Mouse (Mus musculus) ES-Bruce4 (cell line): ENCODE data around the gene Atf7. TPM values are rescaled to one million over a fixed set of nuclear protein-coding genes. Genes with fewer than 3 reads are reported as not detected.

Source experiments
- H3K27ac ChIP-seq: 2 replicates; pipeline ENCODE4 v1.5.1; 2012; ENCODE audit warnings: low read length, inconsistent platforms; ENCODE audit not compliant: insufficient read depth
- H3K27me3 ChIP-seq: 2 replicates; pipeline ENCODE4 v1.6.1; 2012; ENCODE audit warnings: mild to moderate bottlenecking, low read length, inconsistent platforms; ENCODE audit not compliant: control insufficient read depth, poor library complexity, insufficient read depth, severe bottlenecking
- H3K36me3 ChIP-seq: 2 replicates; pipeline ENCODE4 v1.6.1; 2012; ENCODE audit warnings: inconsistent platforms, mild to moderate bottlenecking, low read length, moderate library complexity; ENCODE audit not compliant: control insufficient read depth, poor library complexity, insufficient read depth, severe bottlenecking
- H3K4me1 ChIP-seq: one replicate; pipeline ENCODE4 v1.8.1; 2011; ENCODE audit warnings: low read length; ENCODE audit not compliant: control insufficient read depth, insufficient read depth
- H3K4me3 ChIP-seq: 2 replicates; pipeline ENCODE4 v1.5.1; 2011; ENCODE audit warnings: low read depth, mild to moderate bottlenecking, low read length
- H3K9ac ChIP-seq: 2 replicates; pipeline ENCODE4 v1.6.1; 2012; ENCODE audit warnings: low read depth, mild to moderate bottlenecking, inconsistent platforms; ENCODE audit not compliant: poor library complexity, severe bottlenecking
- H3K9me3 ChIP-seq: replicated peaks from 2 replicates; pipeline ENCODE4 v1.6.1; 2012; ENCODE audit warnings: mild to moderate bottlenecking, low read length, inconsistent platforms; ENCODE audit not compliant: control insufficient read depth, poor library complexity, insufficient read depth, severe bottlenecking
- CTCF ChIP-seq: IDR thresholded peaks from one replicate; pipeline ENCODE4 v1.8.1; 2011; ENCODE audit warnings: low read depth, low read length
- EP300 ChIP-seq: IDR thresholded peaks from 2 replicates; pipeline ENCODE4 v1.6.1; 2011; ENCODE audit warnings: low read depth, low read length; ENCODE audit not compliant: insufficient read depth
- POLR2A ChIP-seq: IDR thresholded peaks from one replicate; pipeline ENCODE4 v1.8.1; 2011; ENCODE audit warnings: low read length; ENCODE audit not compliant: insufficient read depth
- polyA plus RNA-seq: library from polyadenylated mRNA; stranded (reverse); fragments of >200 nt; gene quantifications from 2 replicates; pipeline ENCODE4 v1.2.4, GENCODE M21; 2011; ENCODE audit warnings: low read depth; ENCODE audit not compliant: missing spikeins, insufficient read depth, insufficient read length

Gene Atf7
- 40.2 and 49.3 TPM in 2 replicates for polyA plus RNA-seq

GRCm38 (mm10) chr15:102624970-102625686 lies at the start of gene Atf7, which contains the start of gene Gm28047:
TSS of gene Atf7 (minus strand) at chr15:102625464.
TSS of gene Gm28047 (minus strand) at chr15:102625067.
- no peaks in the 10 kb centered on the region for H3K4me1 ChIP-seq
- H3K9ac ChIP-seq: peak within 1 kb of the TSS; percentile 82
- H3K27ac ChIP-seq: peak within 1 kb of the TSS; percentile 49; the same call in 1 of the 2 replicates
- no peaks in the 10 kb centered on the region for H3K36me3 ChIP-seq
- peak; percentile 32 for TF ChIP-seq POLR2A
- 0 out of 2 replicates have a peak, but pooled peaks have one; percentile 5 for TF ChIP-seq EP300
- TF ChIP-seq CTCF: no peak
- H3K9me3 ChIP-seq: no peaks in the 10 kb centered on the region
- no peaks in the 10 kb centered on the region for H3K27me3 ChIP-seq
- H3K4me3 ChIP-seq: peak within 1 kb of the TSS; percentile 98

- Histone ChIP-seq H3K4me3 (peak overlapping the region; percentile 49), H3K27me3 (no peaks in the 10 kb centered on the region), H3K9ac (peak overlapping the region; percentile 97), H3K9me3 (no peaks in the 10 kb centered on the region), H3K27ac (peak overlapping the region; percentile 90), H3K36me3 (peaks cover 5% of the 10 kb centered on the region; the same call in 1 of the 2 replicates), H3K4me1 (peaks cover 2% of the 10 kb centered on the region)
- TF ChIP-seq EP300 (0 out of 2 replicates have a peak, but pooled peaks have one; percentile 39), CTCF (no peak), POLR2A (peak; percentile 83)
These were observed 48.3 kb upstream of the Atf7 start for GRCm38 (mm10) chr15:102673548-102673947.

- Histone ChIP-seq H3K27me3 (no peaks in the 10 kb centered on the region), H3K4me1 (peaks cover 2% of the 10 kb centered on the region), H3K36me3 (peaks cover 11% of the 10 kb centered on the region), H3K27ac (peak within 1 kb of the TSS; percentile 90), H3K9ac (peak within 1 kb of the TSS; percentile 97), H3K4me3 (peak within 1 kb of the TSS; percentile 83), H3K9me3 (no peaks in the 10 kb centered on the region)
- TF ChIP-seq EP300 (no peak), POLR2A (no peak), CTCF (no peak)
These were observed 47.2 kb upstream of the Atf7 start, which contains the start of gene Atp5g2 for GRCm38 (mm10) chr15:102672215-102673071. TSS of gene Atp5g2 (minus strand) at chr15:102672352.

- Histone ChIP-seq H3K36me3 (peaks cover 18% of the 10 kb centered on the region), H3K4me1 (peaks cover 2% of the 10 kb centered on the region), H3K9me3 (no peaks in the 10 kb centered on the region), H3K9ac (peak overlapping the region; percentile 97), H3K27ac (peak overlapping the region; percentile 88), H3K4me3 (peak overlapping the region; percentile 83), H3K27me3 (no peaks in the 10 kb centered on the region)
- TF ChIP-seq EP300 (0 out of 2 replicates have a peak, but pooled peaks have one; percentile 37), CTCF (no peak), POLR2A (peak; percentile 41)
These were observed 46.5 kb upstream of the Atf7 start for GRCm38 (mm10) chr15:102671721-102672214.

- peaks cover 22% of the 10 kb centered on the region for H3K36me3 ChIP-seq
- TF ChIP-seq POLR2A: peak; percentile 68
- TF ChIP-seq CTCF: peak; percentile 100
- peak; percentile 74 for TF ChIP-seq EP300
- no peaks in the 10 kb centered on the region for H3K9me3 ChIP-seq
- peak overlapping the region; percentile 97 for H3K9ac ChIP-seq
- peaks cover 2% of the 10 kb centered on the region for H3K4me1 ChIP-seq
- H3K4me3 ChIP-seq: peak overlapping the region; percentile 83
- H3K27me3 ChIP-seq: no peaks in the 10 kb centered on the region
- H3K27ac ChIP-seq: peak overlapping the region; percentile 80
These were observed 45.7 kb upstream of the Atf7 start for GRCm38 (mm10) chr15:102670767-102671575.
